24 mouse cellular contexts compared by ENCODE assay signal in the genomic region with DNA sequence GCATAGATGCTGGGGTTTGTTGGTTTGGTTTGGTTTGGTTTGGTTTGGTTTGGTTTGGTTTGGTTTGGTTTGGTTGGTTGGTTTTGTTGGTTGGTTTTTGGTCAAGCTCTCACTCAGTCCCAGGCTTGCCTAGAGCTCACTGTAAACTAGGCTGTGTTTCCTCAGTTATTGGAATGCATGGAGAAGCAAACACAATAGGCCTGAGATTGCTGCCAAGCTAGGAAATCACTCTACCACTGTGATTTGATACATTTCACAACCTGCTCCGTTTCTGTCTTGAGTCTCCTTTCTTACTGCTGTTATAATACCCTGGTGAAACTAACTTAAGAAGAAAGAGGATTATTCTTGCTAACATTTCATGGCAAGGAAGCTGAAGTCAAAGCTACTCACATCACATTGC.
DNase-seq lines count a peak whose midpoint lies in the region; ATAC-seq and TF ChIP-seq lines count a peak whose summit lies in the region.
"Had no signal": no experiment of that assay in that cellular context is flagged by ENCODE, and none has a peak within 500 bp of the region (broad histone marks: within the 10 kb centered on the region; RNA-seq: fewer than 3 reads in every experiment).

No protein-coding gene starts in this region.

- no peak overlapping the region for H3K9ac ChIP-seq in embryonic facial prominence, embryonic 14.5 days (ENCODE audit: low read depth, low read length)
- no peak overlapping the region for H3K9ac ChIP-seq in midbrain, embryonic 15.5 days
- H3K9ac ChIP-seq in midbrain, embryonic 11.5 days (ENCODE audit: low read length), result no peak overlapping the region
- H3K9ac ChIP-seq: embryonic facial prominence, embryonic 13.5 days; forebrain, embryonic 15.5 days; heart, embryonic 15.5 days had no signal

- no peak overlapping the region for H3K4me3 ChIP-seq in embryonic facial prominence, embryonic 14.5 days (ENCODE audit: low read depth, low read length)
- H3K4me3 ChIP-seq in embryonic facial prominence, embryonic 10.5 days, result no peak overlapping the region
- no peak overlapping the region for H3K4me3 ChIP-seq in layer of hippocampus, adult 2 months
- H3K4me3 ChIP-seq in midbrain, embryonic 15.5 days, result no peak overlapping the region
- H3K4me3 ChIP-seq in midbrain, embryonic 11.5 days (ENCODE audit: low read depth, low read length), result no peak overlapping the region
- H3K4me3 ChIP-seq: embryonic facial prominence, embryonic 13.5 days; forebrain, embryonic 15.5 days; heart, adult 2 months; heart, embryonic 15.5 days; hindbrain, embryonic 10.5 days had no signal

- H3K4me1 ChIP-seq in embryonic facial prominence, embryonic 14.5 days (ENCODE audit: control insufficient read depth, insufficient read depth, low read length), result peaks cover 8% of the 10 kb centered on the region
- H3K4me1 ChIP-seq in embryonic facial prominence, embryonic 10.5 days, result peaks cover 9% of the 10 kb centered on the region
- peaks cover 11% of the 10 kb centered on the region for H3K4me1 ChIP-seq in midbrain, embryonic 15.5 days
- no peaks in the 10 kb centered on the region for H3K4me1 ChIP-seq in midbrain, embryonic 11.5 days (ENCODE audit: control insufficient read depth, insufficient read depth, low read length)

- peaks cover 16% of the 10 kb centered on the region for H3K36me3 ChIP-seq in embryonic facial prominence, embryonic 14.5 days (ENCODE audit: control insufficient read depth, insufficient read depth, low read length)
- H3K36me3 ChIP-seq in embryonic facial prominence, embryonic 10.5 days (replicated peaks), result peaks cover 15% of the 10 kb centered on the region
- H3K36me3 ChIP-seq in midbrain, embryonic 15.5 days (replicated peaks), result peaks cover 3% of the 10 kb centered on the region; the same call in 1 of the 2 replicates
- H3K36me3 ChIP-seq in midbrain, embryonic 11.5 days (ENCODE audit: control insufficient read depth, insufficient read depth, low read length), result no peaks in the 10 kb centered on the region

- no peak for TF ChIP-seq CTCF in layer of hippocampus, adult 2 months (conservative IDR thresholded peaks at IDR 0.05)

- DNase-seq in embryonic facial prominence, embryonic 14.5 days (ENCODE audit: low spot score), result peak; percentile 53
- DNase-seq in embryonic facial prominence, embryonic 10.5 days (ENCODE audit: low spot score), result no peak
- no peak for DNase-seq in layer of hippocampus, adult 2 months (ENCODE audit: low spot score in 2 of 2)
- no peak for DNase-seq in layer of hippocampus, postnatal 14 days (ENCODE audit: low spot score in 2 of 2)
- no peak for DNase-seq in midbrain, embryonic 11.5 days (ENCODE audit: low spot score, missing footprints)
- DNase-seq in retina, postnatal 1 day, result peak; percentile 10
- no peak for DNase-seq in thymus, adult 18-20 months
- DNase-seq: adrenal gland, postnatal 10 days; B cell, adult 2 months; cerebellum, adult 11-12 months; cerebellum, adult 9-10 months; cerebellum, postnatal 25 days; gastrocnemius, postnatal 10 days; heart, adult 2 months; heart, postnatal 14 days had no signal

- no peak overlapping the region for H3K27ac ChIP-seq in embryonic facial prominence, embryonic 14.5 days (replicated peaks; ENCODE audit: low read depth, low read length)
- no peak overlapping the region for H3K27ac ChIP-seq in embryonic facial prominence, embryonic 10.5 days (replicated peaks)
- H3K27ac ChIP-seq in layer of hippocampus, adult 2 months, result peak overlapping the region; percentile 29; the same call in 1 of the 2 replicates
- 0 out of 2 replicates have a peak overlapping the region, but pooled peaks have one; percentile 25 for H3K27ac ChIP-seq in midbrain, embryonic 15.5 days
- no peak overlapping the region for H3K27ac ChIP-seq in midbrain, embryonic 11.5 days (ENCODE audit: low read depth, low read length)
- H3K27ac ChIP-seq: embryonic facial prominence, embryonic 13.5 days; forebrain, embryonic 15.5 days; heart, adult 2 months; heart, embryonic 15.5 days; hindbrain, embryonic 10.5 days had no signal

- WGBS in embryonic facial prominence, embryonic 14.5 days, result 33% methylated on average over 1 of the region's 1 CpGs
- WGBS in embryonic facial prominence, embryonic 10.5 days, result 73% methylated on average over 1 of the region's 1 CpGs
- 13% methylated on average over 1 of the region's 1 CpGs for WGBS in midbrain, embryonic 15.5 days
- 50% methylated on average over 1 of the region's 1 CpGs for WGBS in midbrain, embryonic 11.5 days

- H3K4me2 ChIP-seq in embryonic facial prominence, embryonic 14.5 days (ENCODE audit: low read depth, low read length), result no peak overlapping the region
- no peak overlapping the region for H3K4me2 ChIP-seq in midbrain, embryonic 15.5 days
- no peak overlapping the region for H3K4me2 ChIP-seq in midbrain, embryonic 11.5 days
- H3K4me2 ChIP-seq: embryonic facial prominence, embryonic 13.5 days; forebrain, embryonic 15.5 days; heart, embryonic 11.5 days; heart, embryonic 15.5 days had no signal

- peak; percentile 75; the same call in 1 of the 2 replicates for ATAC-seq in embryonic facial prominence, embryonic 14.5 days (ENCODE audit: low read depth)
- ATAC-seq in midbrain, embryonic 15.5 days (replicated peaks), result no peak
- no peak for ATAC-seq in midbrain, embryonic 11.5 days (ENCODE audit: low FRiP score)
- ATAC-seq: CD4-positive, CD25-positive, alpha-beta regulatory T cell, adult 4 months; forebrain, embryonic 15.5 days; hindbrain, embryonic 16.5 days; inflammation-experienced regulatory T-cells, adult 6 months had no signal

- no peaks in the 10 kb centered on the region for H3K9me3 ChIP-seq in embryonic facial prominence, embryonic 14.5 days (ENCODE audit: control insufficient read depth, low read length)
- H3K9me3 ChIP-seq in embryonic facial prominence, embryonic 10.5 days, result no peaks in the 10 kb centered on the region
- no peaks in the 10 kb centered on the region for H3K9me3 ChIP-seq in midbrain, embryonic 15.5 days
- no peaks in the 10 kb centered on the region for H3K9me3 ChIP-seq in midbrain, embryonic 11.5 days (ENCODE audit: control insufficient read depth, low read length)
- H3K9me3 ChIP-seq: embryonic facial prominence, embryonic 13.5 days; forebrain, embryonic 15.5 days; heart, embryonic 15.5 days; hindbrain, embryonic 10.5 days had no signal

- H3K27me3 ChIP-seq in embryonic facial prominence, embryonic 14.5 days (replicated peaks; ENCODE audit: control insufficient read depth, insufficient read depth, low read length), result no peaks in the 10 kb centered on the region
- H3K27me3 ChIP-seq in embryonic facial prominence, embryonic 10.5 days (replicated peaks; ENCODE audit: low read depth, poor library complexity, severe bottlenecking), result no peaks in the 10 kb centered on the region
- H3K27me3 ChIP-seq in midbrain, embryonic 15.5 days (replicated peaks), result no peaks in the 10 kb centered on the region
- H3K27me3 ChIP-seq in midbrain, embryonic 11.5 days (ENCODE audit: control insufficient read depth, insufficient read depth, low read length), result no peaks in the 10 kb centered on the region
- H3K27me3 ChIP-seq: embryonic facial prominence, embryonic 13.5 days; forebrain, embryonic 15.5 days; heart, embryonic 15.5 days had no signal

Comparison
In these comparisons a context has a peak if more than half of its experiments do, and no peak if none do; other contexts are left out.
1. DNase-seq: peak in embryonic facial prominence, embryonic 14.5 days (single experiment) and retina, postnatal 1 day (single experiment); none in embryonic facial prominence, embryonic 10.5 days (single experiment), layer of hippocampus, adult 2 months (0 of 2), layer of hippocampus, postnatal 14 days (0 of 2), midbrain, embryonic 11.5 days (single experiment) and thymus, adult 18-20 months (0 of 2).
2. H3K27ac ChIP-seq: peak in layer of hippocampus, adult 2 months (single experiment) and midbrain, embryonic 15.5 days (single experiment); none in embryonic facial prominence, embryonic 14.5 days (single experiment), embryonic facial prominence, embryonic 10.5 days (single experiment) and midbrain, embryonic 11.5 days (single experiment).